Comparison of ENCODE assay signal across 12 mouse cellular contexts in the genomic region with DNA sequence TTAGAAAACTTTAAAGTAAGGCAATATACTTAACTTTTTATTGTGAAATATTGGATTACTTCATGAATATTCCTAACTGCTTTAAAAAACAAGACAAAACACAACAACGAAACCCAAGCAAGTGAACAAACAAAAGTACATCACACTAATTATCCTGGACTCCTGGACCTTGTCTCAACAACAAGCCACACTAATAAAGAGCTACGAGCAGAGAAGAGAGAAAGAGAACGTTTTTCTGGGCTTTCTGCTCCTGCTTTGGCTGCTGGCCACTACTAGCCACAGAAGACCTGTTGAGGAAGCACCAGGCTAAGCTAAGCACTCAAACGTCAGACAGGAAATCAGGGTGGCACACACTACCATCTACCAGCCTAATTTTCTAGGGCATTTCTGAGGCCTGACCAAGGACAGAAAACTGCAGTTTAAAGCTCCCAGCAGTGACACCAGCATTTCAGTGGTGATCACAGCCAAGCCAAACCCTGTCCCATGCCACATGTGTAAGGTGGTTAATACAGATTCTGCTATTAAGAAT. TPM values are rescaled to one million over a fixed set of nuclear protein-coding genes. Genes with fewer than 3 reads are reported as not detected.
DNase-seq lines count a peak whose midpoint lies in the region; ATAC-seq and TF ChIP-seq lines count a peak whose summit lies in the region.
"Had no signal": no experiment of that assay in that cellular context is flagged by ENCODE, and none has a peak within 500 bp of the region (broad histone marks: within the 10 kb centered on the region; RNA-seq: fewer than 3 reads in every experiment).

No protein-coding gene starts in this region.

- peaks cover 13% of the 10 kb centered on the region for H3K4me1 ChIP-seq in intestine, embryonic 16.5 days (ENCODE audit: control insufficient read depth, insufficient read depth, low read length)
- H3K4me1 ChIP-seq in intestine, postnatal 0 days (replicated peaks; ENCODE audit: control insufficient read depth, insufficient read depth, low read length), result 0 out of 2 replicates have a peak, but pooled peaks cover 6% of the 10 kb centered on the region
- H3K4me1 ChIP-seq in forebrain, embryonic 12.5 days, result 0 out of 2 replicates have a peak, but pooled peaks cover 3% of the 10 kb centered on the region

- TF ChIP-seq CTCF in intestine, postnatal 0 days (IDR thresholded peaks at IDR 0.05; ENCODE audit: low read depth), result no peak

- no peaks in the 10 kb centered on the region for H3K36me3 ChIP-seq in intestine, embryonic 16.5 days (ENCODE audit: control insufficient read depth, insufficient read depth, low read length)
- H3K36me3 ChIP-seq in intestine, postnatal 0 days (ENCODE audit: control insufficient read depth, insufficient read depth), result no peaks in the 10 kb centered on the region
- H3K36me3 ChIP-seq in forebrain, embryonic 12.5 days (replicated peaks), result peaks cover 5% of the 10 kb centered on the region
- H3K36me3 ChIP-seq: heart, embryonic 15.5 days had no signal

- H3K9me3 ChIP-seq in intestine, embryonic 16.5 days (ENCODE audit: control insufficient read depth, low read length), result no peaks in the 10 kb centered on the region
- H3K9me3 ChIP-seq in intestine, postnatal 0 days (ENCODE audit: control insufficient read depth), result no peaks in the 10 kb centered on the region
- H3K9me3 ChIP-seq in forebrain, embryonic 12.5 days, result no peaks in the 10 kb centered on the region
- H3K9me3 ChIP-seq: heart, embryonic 15.5 days had no signal

- H3K4me2 ChIP-seq in intestine, embryonic 16.5 days (ENCODE audit: low read depth, low read length), result no peak overlapping the region
- H3K4me2 ChIP-seq in intestine, postnatal 0 days (replicated peaks; ENCODE audit: low read depth), result no peak overlapping the region
- no peak overlapping the region for H3K4me2 ChIP-seq in forebrain, embryonic 12.5 days
- H3K4me2 ChIP-seq: heart, embryonic 15.5 days had no signal

- ATAC-seq in intestine, embryonic 16.5 days, result no peak
- ATAC-seq in intestine, postnatal 0 days, result no peak
- no peak for ATAC-seq in forebrain, embryonic 12.5 days (ENCODE audit: low FRiP score)
- no peak for ATAC-seq in erythroblast, adult 5-6 weeks (replicated peaks; ENCODE audit: low FRiP score, poor library complexity, severe bottlenecking)

- no peak overlapping the region for H3K9ac ChIP-seq in intestine, embryonic 16.5 days (ENCODE audit: low read depth, low read length)
- H3K9ac ChIP-seq in intestine, postnatal 0 days (ENCODE audit: low read depth, low read length), result no peak overlapping the region
- H3K9ac ChIP-seq in forebrain, embryonic 12.5 days, result no peak overlapping the region
- H3K9ac ChIP-seq: heart, embryonic 15.5 days had no signal

- 0 out of 2 replicates have a peak overlapping the region, but pooled peaks have one; percentile 8 for H3K27ac ChIP-seq in intestine, embryonic 16.5 days (ENCODE audit: low read length)
- no peak overlapping the region for H3K27ac ChIP-seq in intestine, postnatal 0 days (ENCODE audit: low read depth, low read length)
- H3K27ac ChIP-seq in forebrain, embryonic 12.5 days, result no peak overlapping the region
- H3K27ac ChIP-seq: heart, embryonic 15.5 days had no signal

- H3K27me3 ChIP-seq in intestine, embryonic 16.5 days (replicated peaks; ENCODE audit: control insufficient read depth, insufficient read depth, low read length), result no peaks in the 10 kb centered on the region
- no peaks in the 10 kb centered on the region for H3K27me3 ChIP-seq in intestine, postnatal 0 days (replicated peaks; ENCODE audit: control insufficient read depth, insufficient read depth, low read length)
- no peaks in the 10 kb centered on the region for H3K27me3 ChIP-seq in forebrain, embryonic 12.5 days
- H3K27me3 ChIP-seq: heart, embryonic 15.5 days had no signal

- no peak overlapping the region for H3K4me3 ChIP-seq in intestine, embryonic 16.5 days (ENCODE audit: low read length)
- no peak overlapping the region for H3K4me3 ChIP-seq in intestine, postnatal 0 days (ENCODE audit: low read depth, low read length)
- H3K4me3 ChIP-seq in forebrain, embryonic 12.5 days (replicated peaks), result no peak overlapping the region
- H3K4me3 ChIP-seq: heart, embryonic 15.5 days had no signal

- peak; percentile 11 for DNase-seq in thymus, postnatal 0 days (ENCODE audit: low spot score)
- DNase-seq in thymus, postnatal 4 days, result no peak
- peak; percentile 39 for DNase-seq in induced T-regulatory cell, adult 2 months (ENCODE audit: low read depth)
- no peak for DNase-seq in cerebellum, adult 9-10 months
- DNase-seq: adrenal gland, postnatal 25 days; left cerebral cortex, postnatal 4 days; lung, postnatal 14 days had no signal

- WGBS in intestine, embryonic 16.5 days, result 48% methylated on average over 4 of the region's 4 CpGs
- WGBS in intestine, postnatal 0 days, result 41% methylated on average over 4 of the region's 4 CpGs
- WGBS in forebrain, embryonic 12.5 days, result 56% methylated on average over 4 of the region's 4 CpGs

RNA-seq across cellular contexts. Expression of gene Atl1, which starts 28.2 kb away (rescaled TPM):
- 5.1 and 5.4 TPM in 2 replicates for polyA plus RNA-seq in intestine, embryonic 16.5 days (2015; fragmentation: Nextera tagmentation; extraction: Ambion mirVana)
- 5.0 and 5.6 TPM in 2 replicates for polyA plus RNA-seq in intestine, postnatal 0 days (2015; fragmentation: Nextera tagmentation; extraction: Ambion mirVana)
- 1.8 and 1.9 TPM in 2 replicates for polyA plus RNA-seq in thymus, postnatal 0 days (2015; fragmentation: Nextera tagmentation; extraction: Ambion mirVana)
- 53.8 and 63.2 TPM in 2 replicates for polyA plus RNA-seq in forebrain, embryonic 12.5 days (2016; fragmentation: Nextera tagmentation; extraction: Ambion mirVana)
- total RNA-seq in erythroblast, adult 5-6 weeks (2015; ENCODE audit: low replicate concordance), result 5.4 and 9.6 TPM in 2 replicates
- total RNA-seq in erythroblast, adult 5-6 weeks (2017; ENCODE audit: low replicate concordance), result 12.8 and 23.0 TPM in 2 replicates

RNA-seq across cellular contexts. Expression of gene Map4k5, which starts 28.8 kb away (rescaled TPM):
- polyA plus RNA-seq in intestine, embryonic 16.5 days (2015; fragmentation: Nextera tagmentation; extraction: Ambion mirVana), result 14.2 and 17.0 TPM in 2 replicates
- 9.9 and 10.2 TPM in 2 replicates for polyA plus RNA-seq in intestine, postnatal 0 days (2015; fragmentation: Nextera tagmentation; extraction: Ambion mirVana)
- 11.9 and 15.3 TPM in 2 replicates for polyA plus RNA-seq in thymus, postnatal 0 days (2015; fragmentation: Nextera tagmentation; extraction: Ambion mirVana)
- 36.7 and 36.8 TPM in 2 replicates for polyA plus RNA-seq in forebrain, embryonic 12.5 days (2016; fragmentation: Nextera tagmentation; extraction: Ambion mirVana)
- 320 and 330 TPM in 2 replicates for total RNA-seq in erythroblast, adult 5-6 weeks (2015; ENCODE audit: low replicate concordance)
- total RNA-seq in erythroblast, adult 5-6 weeks (2017; ENCODE audit: low replicate concordance), result 596 and 599 TPM in 2 replicates

Comparison
In these comparisons a context has a peak if more than half of its experiments do, and no peak if none do; other contexts are left out.
1. DNase-seq: peak in thymus, postnatal 0 days (single experiment) and induced T-regulatory cell, adult 2 months (single experiment); none in thymus, postnatal 4 days (single experiment) and cerebellum, adult 9-10 months (single experiment).